Mouse (Mus musculus) small intestine, adult 2 months (tissue): Measurements from ENCODE around the gene Rfx5.

Experiments used
- CTCF ChIP-seq: fragments of 200-500 bp; IDR thresholded peaks from 2 replicates; pipeline ENCODE4 v1.5.1; 2012; ENCODE audit warnings: low read depth, mild to moderate bottlenecking, control low read depth, inconsistent platforms, low read length, moderate library complexity, mixed read lengths; ENCODE audit not compliant: insufficient replicate concordance, insufficient read length; ENCODE audit errors: extremely low read depth
- POLR2A ChIP-seq: fragments of 200-500 bp; IDR thresholded peaks from 2 replicates; pipeline ENCODE4 v1.6.1; 2012; ENCODE audit warnings: low read depth, mild to moderate bottlenecking, control low read depth, inconsistent platforms, low read length, moderate library complexity

DNA sequence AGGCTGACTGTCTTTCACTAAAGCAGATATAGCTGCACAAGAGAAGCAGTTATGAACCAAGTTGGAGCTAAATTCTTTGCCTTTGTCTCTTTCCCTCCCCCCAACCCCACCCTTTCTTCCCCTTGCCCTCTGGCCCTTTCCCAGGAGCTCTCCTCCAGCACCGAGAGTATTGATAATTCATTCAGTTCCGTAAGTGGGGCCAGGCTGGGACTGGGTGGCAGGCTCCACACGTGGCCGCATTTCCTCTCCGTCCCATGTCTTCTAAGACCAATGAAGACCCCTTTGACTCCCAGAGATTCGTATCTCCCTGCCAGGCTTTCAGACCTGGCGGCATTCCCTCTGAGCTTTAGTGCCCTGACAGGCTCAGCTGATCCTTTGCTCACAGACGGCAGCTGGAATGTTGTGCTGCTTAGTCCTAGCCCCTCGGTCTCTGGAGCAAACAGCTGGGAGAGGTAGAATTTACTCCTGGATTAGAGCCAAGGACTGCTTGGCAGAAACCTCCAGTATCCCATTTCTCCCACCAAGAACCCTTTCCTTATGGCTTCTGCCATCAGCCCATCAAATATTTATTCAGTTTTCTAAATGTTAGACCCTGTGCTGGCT, 35.4 kb downstream of the Rfx5 start:
- TF ChIP-seq CTCF = no peak
- no peak for TF ChIP-seq POLR2A
